Mouse (Mus musculus) forebrain, embryonic 16.5 days (tissue): ENCODE results near the gene Olfr692. TPM values are rescaled to one million over a fixed set of nuclear protein-coding genes. Genes with fewer than 3 reads are reported as not detected.
"Not testable (repeated sequence)": the region's sequence is repeated elsewhere in the genome, so short reads cannot be mapped to it uniquely, and the experiment has no call there.

ENCODE experiments used
- ATAC-seq: fragments of 200-750 bp; cut with Nextera tagmentation; 2 replicates; pipeline ENCODE4 v1.8.0; 2017; ENCODE audit warnings: mild to moderate bottlenecking, moderate library complexity
- H3K27ac ChIP-seq: fragments of 300-500 bp; sonication (generic); 2 replicates; pipeline ENCODE4 v1.5.1; 2014; ENCODE audit warnings: low read length, control low read depth
- H3K27me3 ChIP-seq: fragments of 300-500 bp; sonication (generic); replicated peaks from 2 replicates; pipeline ENCODE4 v1.6.1; 2014; ENCODE audit warnings: low read length; ENCODE audit not compliant: control insufficient read depth, insufficient read depth
- H3K36me3 ChIP-seq: fragments of 300-500 bp; sonication (generic); 2 replicates; pipeline ENCODE4 v1.6.1; 2014; ENCODE audit not compliant: control insufficient read depth, insufficient read depth
- H3K4me1 ChIP-seq: fragments of 300-500 bp; sonication (generic); replicated peaks from 2 replicates; pipeline ENCODE4 v1.6.1; 2014; ENCODE audit warnings: low read length; ENCODE audit not compliant: control insufficient read depth, insufficient read depth
- H3K4me2 ChIP-seq: fragments of 300-500 bp; sonication (generic); 2 replicates; pipeline ENCODE4 v1.6.1; 2014; ENCODE audit warnings: mild to moderate bottlenecking, low read length, control low read depth
- H3K4me3 ChIP-seq: fragments of 300-500 bp; sonication (generic); replicated peaks from 2 replicates; pipeline ENCODE4 v1.5.1; 2014; ENCODE audit warnings: mild to moderate bottlenecking, low read length, control low read depth
- H3K9ac ChIP-seq: fragments of 300-500 bp; sonication (generic); replicated peaks from 2 replicates; pipeline ENCODE4 v1.6.1; 2014; ENCODE audit warnings: low read depth, low read length, control low read depth
- H3K9me3 ChIP-seq: fragments of 300-500 bp; sonication (generic); 2 replicates; pipeline ENCODE4 v1.6.1; 2016; ENCODE audit warnings: low read length; ENCODE audit not compliant: control insufficient read depth
- WGBS: fragments of 180-500 bp; shearing (Covaris S2); extraction: QIAGEN DNeasy Blood & Tissue Kit; methylation state at CpG from one replicate; pipeline ENCODE4 v1.1.7; 2014; 5-methylcytosine and 5-hydroxymethylcytosine counted together
- polyA plus RNA-seq: library from polyadenylated mRNA; unstranded; fragments of >200 nt; fragmentation: Nextera tagmentation; extraction: Ambion mirVana; gene quantifications from 2 replicates; pipeline ENCODE4 v1.2.1, GENCODE M21; 2015

The Olfr692 gene
- polyA plus RNA-seq, 1 experiment from 2014 or later: not detected

DNA sequence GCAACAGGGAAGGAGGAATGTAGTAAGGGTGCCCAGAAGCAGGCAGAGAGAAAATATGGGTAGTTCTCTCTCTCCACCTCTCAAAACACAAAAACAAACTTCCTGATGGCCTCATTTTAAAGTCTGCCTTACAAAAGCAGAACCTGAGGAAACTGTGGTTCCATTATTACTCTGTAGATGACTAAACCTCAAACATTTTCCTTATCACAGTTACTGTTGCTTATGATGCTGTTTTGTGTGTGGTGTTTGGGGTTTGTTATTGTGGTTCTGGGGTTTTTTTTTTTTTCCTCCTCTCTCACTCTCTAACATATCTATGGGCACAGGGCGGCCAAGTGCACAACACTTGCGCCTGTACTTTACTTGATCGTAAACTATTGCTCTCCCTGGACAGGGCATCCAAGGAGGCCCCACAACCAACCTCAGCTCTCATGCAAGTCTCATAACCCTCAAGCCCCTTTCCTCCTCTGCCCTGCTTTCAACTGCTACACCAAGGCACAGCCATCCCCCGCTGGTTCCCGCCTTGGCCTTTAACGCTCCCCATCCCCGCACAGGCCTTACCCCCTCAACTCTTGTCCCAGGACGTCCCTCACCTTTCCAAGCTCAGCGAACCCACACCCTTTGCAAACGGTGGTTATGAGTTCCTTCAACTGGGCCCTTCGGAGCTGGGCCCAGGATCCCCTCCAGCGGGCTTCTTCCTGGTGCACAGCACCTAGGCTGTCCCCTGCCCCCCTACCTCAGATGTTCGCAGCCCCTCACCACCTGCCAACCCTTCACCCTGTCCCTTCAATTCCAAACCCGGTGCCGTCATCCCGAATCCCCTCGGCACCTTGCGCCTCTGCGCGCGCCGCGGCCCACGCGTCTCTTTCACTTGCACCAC, 31.3 kb downstream of the Olfr692 start:
- no peak; the same call in 1 of the 2 replicates for ATAC-seq

DNA sequence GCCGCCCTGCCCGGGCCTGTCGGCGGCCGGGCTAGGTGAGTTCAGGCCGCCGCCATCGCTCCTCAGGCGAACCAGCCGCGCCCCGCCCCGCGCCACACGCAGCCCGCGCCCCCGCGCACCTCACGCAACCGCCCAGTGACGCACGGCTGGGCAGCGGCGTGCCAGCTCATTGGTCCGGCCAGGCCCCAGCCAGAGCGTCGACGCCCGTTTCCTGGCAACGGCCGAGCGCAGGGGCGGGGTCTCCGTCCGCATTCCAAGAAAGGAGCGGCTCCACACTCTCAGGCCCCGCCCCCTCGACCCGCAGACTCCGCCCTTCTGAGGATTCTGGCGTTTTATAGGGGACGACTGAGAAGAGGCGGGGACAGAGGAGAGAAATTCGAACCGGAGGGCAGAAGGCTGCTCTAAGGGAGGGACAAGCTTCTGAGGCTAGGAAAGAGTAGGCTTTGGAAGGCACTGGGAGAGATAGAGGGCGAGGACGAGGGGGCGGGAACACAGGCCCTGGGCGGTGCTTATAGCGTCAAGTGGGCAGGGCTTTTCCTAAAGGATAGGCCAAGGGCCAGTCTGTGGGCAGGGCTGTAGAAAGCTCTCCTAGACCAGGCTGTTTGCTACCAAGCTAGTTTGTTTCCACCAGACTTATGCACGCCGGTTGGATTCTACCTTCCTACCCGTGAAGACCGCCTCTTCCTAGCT, 32.0 kb downstream of the Olfr692 start, which contains the start of gene Fam160a2:
Gene Fam160a2 (minus strand): TSS at position 120 of the 690 bp plus-strand sequence.
- H3K4me2 ChIP-seq: peak within 1 kb of the TSS; percentile 78
- no peaks in the 10 kb centered on the region for H3K27me3 ChIP-seq
- peak within 1 kb of the TSS; percentile 85 for H3K9ac ChIP-seq
- H3K4me3 ChIP-seq: peak within 1 kb of the TSS; percentile 72
- peak within 1 kb of the TSS; percentile 63 for H3K27ac ChIP-seq
- no peaks in the 10 kb centered on the region for H3K36me3 ChIP-seq
- WGBS: under 1% methylated on average over 55 of the region's 55 CpGs
- ATAC-seq: peak; percentile 98
- H3K9me3 ChIP-seq: no peaks in the 10 kb centered on the region
- H3K4me1 ChIP-seq: peaks cover 7% of the 10 kb centered on the region

More for the DNA sequence above, 31.3 kb downstream of the Olfr692 start:
- WGBS: under 1% methylated on average over 25 of the region's 25 CpGs
- Histone ChIP-seq H3K9me3 (no peaks in the 10 kb centered on the region), H3K4me2 (peak overlapping the region; percentile 78), H3K36me3 (no peaks in the 10 kb centered on the region), H3K9ac (peak overlapping the region; percentile 85), H3K4me1 (peaks cover 7% of the 10 kb centered on the region), H3K27me3 (no peaks in the 10 kb centered on the region), H3K27ac (peak overlapping the region; percentile 63; the same call in 1 of the 2 replicates), H3K4me3 (peak overlapping the region; percentile 72)

- 73% methylated on average over 5 of the region's 5 CpGs for WGBS
- Histone ChIP-seq H3K27me3 (no peaks in the 10 kb centered on the region), H3K9ac (no peak within 1 kb of the TSS), H3K27ac (no peak within 1 kb of the TSS), H3K4me3 (no peak within 1 kb of the TSS), H3K4me2 (no peak within 1 kb of the TSS), H3K4me1 (peaks cover 1% of the 10 kb centered on the region), H3K9me3 (no peaks in the 10 kb centered on the region), H3K36me3 (no peaks in the 10 kb centered on the region)
- ATAC-seq: no peak
Observed at GRCm38 (mm10) chr7:105404268-105404667, 36.2 kb downstream of the Olfr692 start, which contains the start of gene Cnga4. Cnga4 (plus strand) TSS chr7:105404568.

GRCm38 (mm10) chr7:105406322-105406721, 38.3 kb downstream of the Olfr692 start:
- H3K4me2 ChIP-seq: no peak overlapping the region
- H3K4me1 ChIP-seq: no peaks in the 10 kb centered on the region
- no peaks in the 10 kb centered on the region for H3K36me3 ChIP-seq
- H3K27ac ChIP-seq: no peak overlapping the region
- H3K9me3 ChIP-seq: no peaks in the 10 kb centered on the region
- no peak overlapping the region for H3K9ac ChIP-seq
- 63% methylated on average over 1 of the region's 1 CpGs for WGBS
- no peak overlapping the region for H3K4me3 ChIP-seq
- ATAC-seq: no peak
- H3K27me3 ChIP-seq: no peaks in the 10 kb centered on the region

GRCm38 (mm10) chr7:105411874-105412632, 44.0 kb downstream of the Olfr692 start:
- not testable (repeated sequence) for H3K36me3 ChIP-seq, H3K27ac ChIP-seq, H3K4me3 ChIP-seq, H3K4me2 ChIP-seq, H3K4me1 ChIP-seq, H3K9me3 ChIP-seq, H3K9ac ChIP-seq, H3K27me3 ChIP-seq
- peak; percentile 71 for ATAC-seq
- 61% methylated on average over 8 of the region's 8 CpGs for WGBS

- Histone ChIP-seq H3K4me3 (no peak overlapping the region), H3K27me3 (no peaks in the 10 kb centered on the region), H3K9ac (no peak overlapping the region), H3K27ac (no peak overlapping the region), H3K36me3 (no peaks in the 10 kb centered on the region), H3K4me1 (no peaks in the 10 kb centered on the region), H3K9me3 (no peaks in the 10 kb centered on the region), H3K4me2 (no peak overlapping the region)
- no peak for ATAC-seq
- WGBS: 52% methylated on average over 6 of the region's 6 CpGs
Observed at GRCm38 (mm10) chr7:105414385-105414784, 46.4 kb downstream of the Olfr692 start.

DNA sequence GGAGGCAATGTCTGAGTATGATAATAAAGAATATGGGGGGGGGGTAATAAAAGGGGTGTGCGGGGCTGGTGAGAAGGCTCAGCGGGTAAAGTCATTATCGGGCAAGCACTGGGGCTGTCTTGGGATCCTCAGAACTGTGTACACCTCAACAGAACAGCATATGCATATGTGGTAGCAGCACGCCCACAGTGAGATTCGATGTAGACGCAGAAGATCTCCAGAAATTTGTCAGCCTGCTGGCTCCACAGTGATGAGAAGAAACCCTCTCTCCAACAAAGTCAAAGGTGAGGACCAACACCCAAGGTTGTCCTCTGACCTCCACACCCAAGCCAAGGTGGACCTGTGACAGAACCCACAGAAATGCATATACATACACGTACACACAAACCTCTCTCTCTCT, 48.5 kb downstream of the Olfr692 start:
- H3K27me3 ChIP-seq: no peaks in the 10 kb centered on the region
- WGBS: 94% methylated on average over 7 of the region's 7 CpGs
- no peak overlapping the region for H3K27ac ChIP-seq
- no peak overlapping the region for H3K4me2 ChIP-seq
- H3K36me3 ChIP-seq: no peaks in the 10 kb centered on the region
- no peaks in the 10 kb centered on the region for H3K4me1 ChIP-seq
- H3K4me3 ChIP-seq: no peak overlapping the region
- H3K9me3 ChIP-seq: no peaks in the 10 kb centered on the region
- ATAC-seq: no peak
- H3K9ac ChIP-seq: no peak overlapping the region

DNA sequence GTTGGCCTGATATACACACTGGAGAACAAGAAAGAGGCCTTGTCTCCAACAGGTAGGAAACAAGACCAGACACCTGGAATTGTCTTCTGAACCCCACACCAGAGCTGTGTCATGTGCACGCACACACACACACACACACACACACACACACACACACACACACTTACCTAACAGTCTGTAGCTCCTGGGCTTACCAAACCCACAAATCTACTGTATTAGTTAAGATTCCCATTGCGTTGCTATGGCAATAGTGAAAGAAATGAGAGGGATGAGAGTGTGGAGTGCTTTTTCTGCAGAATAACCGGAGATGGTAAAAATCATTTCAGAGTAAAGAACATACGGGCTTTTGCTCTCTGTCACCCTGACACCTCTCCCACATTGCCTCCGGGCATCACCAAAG, 50.1 kb downstream of the Olfr692 start:
- Histone ChIP-seq H3K4me2 (no peak overlapping the region), H3K4me1 (no peaks in the 10 kb centered on the region), H3K4me3 (no peak overlapping the region), H3K36me3 (no peaks in the 10 kb centered on the region), H3K27ac (no peak overlapping the region), H3K9ac (no peak overlapping the region), H3K27me3 (no peaks in the 10 kb centered on the region), H3K9me3 (no peaks in the 10 kb centered on the region)
- WGBS: 75% methylated on average over 5 of the region's 5 CpGs
- ATAC-seq: peak; percentile 45; the same call in 1 of the 2 replicates
